Mouse (Mus musculus) midbrain, embryonic 10.5 days (tissue): ENCODE measurements at regions not wholly inside any gene's neighbourhood (a gene's known extent, or its start where the extent isn't known, plus 50 kb on each side); places are given as distances from the start of the nearest gene placed in this dataset.

ENCODE experiments used
- DNase-seq: peaks from one replicate; pipeline ENCODE4 v3.0.0-alpha.2; 2017; ENCODE audit warnings: low spot score
- H3K27ac ChIP-seq: fragments of 300-500 bp; sonication (generic); replicated peaks from 2 replicates; pipeline ENCODE4 v1.5.1; 2016; ENCODE audit warnings: mild to moderate bottlenecking
- H3K27me3 ChIP-seq: fragments of 300-500 bp; sonication (generic); 2 replicates; pipeline ENCODE4 v1.6.1; 2016; ENCODE audit warnings: low read depth, mild to moderate bottlenecking; ENCODE audit not compliant: poor library complexity, severe bottlenecking
- H3K36me3 ChIP-seq: fragments of 300-500 bp; sonication (generic); 2 replicates; pipeline ENCODE4 v1.6.1; 2016; ENCODE audit warnings: mild to moderate bottlenecking, moderate library complexity
- H3K4me1 ChIP-seq: fragments of 300-500 bp; sonication (generic); 2 replicates; pipeline ENCODE4 v1.6.1; 2016
- H3K4me3 ChIP-seq: fragments of 300-500 bp; sonication (generic); 2 replicates; pipeline ENCODE4 v1.5.1; 2016; ENCODE audit warnings: mild to moderate bottlenecking, moderate library complexity
- H3K9me3 ChIP-seq: fragments of 300-500 bp; sonication (generic); replicated peaks from 2 replicates; pipeline ENCODE4 v1.6.1; 2016; ENCODE audit warnings: mild to moderate bottlenecking
- WGBS: fragments of 180-500 bp; shearing (Covaris S2); methylation state at CpG from one replicate; pipeline ENCODE4 v1.1.7; 2016; 5-methylcytosine and 5-hydroxymethylcytosine counted together

- Histone ChIP-seq H3K9me3 (no peaks in the 10 kb centered on the region), H3K27ac (no peak overlapping the region), H3K27me3 (no peaks in the 10 kb centered on the region), H3K4me1 (peaks cover 5% of the 10 kb centered on the region; the same call in 1 of the 2 replicates), H3K4me3 (no peak overlapping the region), H3K36me3 (no peaks in the 10 kb centered on the region)
- no peak for DNase-seq
Observed at GRCm38 (mm10) chr6:11109773-11110172, 797.5 kb downstream of the Ndufa4 start.

DNA sequence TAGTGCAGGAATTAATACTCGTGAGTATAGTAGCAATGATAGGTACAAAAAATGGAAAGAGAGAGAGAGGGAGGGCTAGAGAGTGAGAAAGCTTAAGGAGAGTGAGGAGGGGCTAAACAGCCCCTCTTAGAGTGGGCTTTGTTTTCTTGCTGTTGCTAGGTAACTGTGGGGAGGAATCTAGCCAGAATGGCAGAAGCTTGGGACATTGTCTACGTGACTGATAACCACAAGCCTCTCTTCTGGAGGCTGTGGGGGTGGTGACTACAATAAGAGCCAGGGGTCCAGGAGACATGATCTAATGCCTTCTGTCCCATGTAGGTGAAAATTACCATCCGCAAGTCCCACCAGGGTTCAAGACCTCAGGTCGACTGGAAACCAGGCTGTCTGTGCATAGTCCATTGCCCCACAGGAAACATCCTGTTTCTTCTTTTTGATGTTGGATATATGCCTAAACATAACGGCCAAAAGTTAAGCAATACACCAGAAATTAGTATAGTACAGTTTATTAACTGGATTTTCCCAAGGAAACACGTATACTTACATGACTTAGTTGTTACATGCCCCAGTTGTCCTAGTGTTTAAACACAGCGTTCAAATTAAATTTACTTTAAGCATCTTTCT lies 798.8 kb downstream of the Ndufa4 start:
- H3K4me3 ChIP-seq, result no peak overlapping the region
- 69% methylated on average over 7 of the region's 7 CpGs for WGBS
- H3K36me3 ChIP-seq, result no peaks in the 10 kb centered on the region
- peak; percentile 27 for DNase-seq
- no peaks in the 10 kb centered on the region for H3K9me3 ChIP-seq
- peaks cover 5% of the 10 kb centered on the region; the same call in 1 of the 2 replicates for H3K4me1 ChIP-seq
- H3K27ac ChIP-seq, result peak overlapping the region; percentile 61; the same call in 1 of the 2 replicates
- no peaks in the 10 kb centered on the region for H3K27me3 ChIP-seq

GRCm38 (mm10) chr6:11103415-11103814 lies 803.9 kb downstream of the Ndufa4 start:
- no peaks in the 10 kb centered on the region for H3K9me3 ChIP-seq
- WGBS, result 86% methylated on average over 3 of the region's 3 CpGs
- H3K4me3 ChIP-seq, result no peak overlapping the region
- DNase-seq, result no peak
- no peak overlapping the region for H3K27ac ChIP-seq
- peaks cover 4% of the 10 kb centered on the region; the same call in 1 of the 2 replicates for H3K4me1 ChIP-seq
- no peaks in the 10 kb centered on the region for H3K27me3 ChIP-seq
- H3K36me3 ChIP-seq, result no peaks in the 10 kb centered on the region

- H3K9me3 ChIP-seq, result no peaks in the 10 kb centered on the region
- H3K27me3 ChIP-seq, result no peaks in the 10 kb centered on the region
- no peak for DNase-seq
- no peak overlapping the region for H3K4me3 ChIP-seq
- 78% methylated on average over 3 of the region's 3 CpGs for WGBS
- no peaks in the 10 kb centered on the region for H3K4me1 ChIP-seq
- H3K36me3 ChIP-seq, result no peaks in the 10 kb centered on the region
- H3K27ac ChIP-seq, result no peak overlapping the region
Observed at GRCm38 (mm10) chr6:11060961-11061583, 846.2 kb downstream of the Ndufa4 start.
